20 mouse cellular contexts compared by ENCODE assay signal in genomic region chr11:50277706-50278105, GRCm38 (mm10).
"Had no signal": no experiment of that assay in that cellular context is flagged by ENCODE, and none has a peak within 500 bp of the region (broad histone marks: within the 10 kb centered on the region; RNA-seq: fewer than 3 reads in every experiment).

No protein-coding gene starts in this region.

- H3K9ac ChIP-seq: liver, embryonic 13.5 days; midbrain, embryonic 12.5 days; midbrain, embryonic 15.5 days; neural tube, embryonic 12.5 days; neural tube, embryonic 15.5 days had no signal

- H3K27ac ChIP-seq: kidney, postnatal 0 days; left cerebral cortex, adult 2 months; liver, embryonic 13.5 days; midbrain, embryonic 12.5 days; midbrain, embryonic 15.5 days; neural tube, embryonic 12.5 days; neural tube, embryonic 15.5 days had no signal

- H3K27me3 ChIP-seq: liver, embryonic 13.5 days; midbrain, embryonic 12.5 days; midbrain, embryonic 15.5 days; neural tube, embryonic 12.5 days; neural tube, embryonic 15.5 days had no signal

- H3K4me1 ChIP-seq: midbrain, embryonic 12.5 days; neural tube, embryonic 12.5 days had no signal

- H3K4me3 ChIP-seq: left cerebral cortex, adult 2 months; liver, embryonic 13.5 days; midbrain, embryonic 12.5 days; midbrain, embryonic 15.5 days; neural tube, embryonic 12.5 days; neural tube, embryonic 15.5 days had no signal

- ATAC-seq: intestine, postnatal 0 days; lung, postnatal 0 days; midbrain, embryonic 15.5 days had no signal

- H3K9me3 ChIP-seq: liver, embryonic 13.5 days; midbrain, embryonic 12.5 days; midbrain, embryonic 15.5 days; neural tube, embryonic 12.5 days; neural tube, embryonic 15.5 days had no signal

- H3K36me3 ChIP-seq: neural tube, embryonic 15.5 days had no signal

- DNase-seq: kidney, adult 2 months; kidney, postnatal 36 days; layer of hippocampus, postnatal 36 days; liver, embryonic 13.5 days; lung, adult 2 months; lung, postnatal 36 days; right cerebral cortex, adult 18-20 months; right cerebral cortex, postnatal 14 days; right cerebral cortex, postnatal 4 days; thymus, adult 2 months; thymus, postnatal 14 days; thymus, postnatal 4 days had no signal
